Mouse (Mus musculus) intestine, embryonic 16.5 days (tissue): Measurements from ENCODE around the gene Tmco5. TPM values are rescaled to one million over a fixed set of nuclear protein-coding genes. Genes with fewer than 3 reads are reported as not detected.

Experiments used
- ATAC-seq: fragments of 200-750 bp; cut with Nextera tagmentation; 2 replicates; pipeline ENCODE4 v1.8.0; 2017; ENCODE audit warnings: moderate TSS enrichment, moderate library complexity
- H3K27ac ChIP-seq: fragments of 300-500 bp; sonication (generic); 2 replicates; pipeline ENCODE4 v1.5.1; 2014; ENCODE audit warnings: mild to moderate bottlenecking, low read length
- H3K27me3 ChIP-seq: fragments of 300-500 bp; sonication (generic); replicated peaks from 2 replicates; pipeline ENCODE4 v1.6.1; 2014; ENCODE audit warnings: low read length, control low read depth, mixed read lengths; ENCODE audit not compliant: control insufficient read depth, insufficient read depth
- H3K36me3 ChIP-seq: fragments of 300-500 bp; sonication (generic); 2 replicates; pipeline ENCODE4 v1.6.1; 2014; ENCODE audit warnings: low read length, control low read depth; ENCODE audit not compliant: control insufficient read depth, insufficient read depth
- H3K4me1 ChIP-seq: fragments of 300-500 bp; sonication (generic); 2 replicates; pipeline ENCODE4 v1.6.1; 2014; ENCODE audit warnings: low read length, control low read depth, mixed read lengths; ENCODE audit not compliant: control insufficient read depth, insufficient read depth
- H3K4me2 ChIP-seq: fragments of 300-500 bp; sonication (generic); 2 replicates; pipeline ENCODE4 v1.6.1; 2014; ENCODE audit warnings: low read depth, low read length, control low read depth
- H3K4me3 ChIP-seq: fragments of 300-500 bp; sonication (generic); 2 replicates; pipeline ENCODE4 v1.5.1; 2014; ENCODE audit warnings: mild to moderate bottlenecking, low read length
- H3K9ac ChIP-seq: fragments of 300-500 bp; sonication (generic); 2 replicates; pipeline ENCODE4 v1.6.1; 2014; ENCODE audit warnings: low read depth, low read length
- H3K9me3 ChIP-seq: fragments of 300-500 bp; sonication (generic); 2 replicates; pipeline ENCODE4 v1.6.1; 2016; ENCODE audit warnings: low read length, control low read depth; ENCODE audit not compliant: control insufficient read depth
- WGBS: fragments of 180-500 bp; shearing (Covaris S2); extraction: QIAGEN DNeasy Blood & Tissue Kit; methylation state at CpG from one replicate; pipeline ENCODE4 v1.1.7; 2014; 5-methylcytosine and 5-hydroxymethylcytosine counted together
- polyA plus RNA-seq: library from polyadenylated mRNA; unstranded; fragments of >200 nt; fragmentation: Nextera tagmentation; extraction: Ambion mirVana; gene quantifications from 2 replicates; pipeline ENCODE4 v1.2.1, GENCODE M21; 2015

Tmco5 gene
- polyA plus RNA-seq, 1 experiment from 2014 or later: not detected

- no peak overlapping the region for H3K27ac ChIP-seq
- H3K4me2 ChIP-seq: no peak overlapping the region
- H3K4me1 ChIP-seq: peaks cover 4% of the 10 kb centered on the region; the same call in 1 of the 2 replicates
- no peak for ATAC-seq
- H3K4me3 ChIP-seq: no peak overlapping the region
- H3K9me3 ChIP-seq: no peaks in the 10 kb centered on the region
- H3K27me3 ChIP-seq: no peaks in the 10 kb centered on the region
- no peak overlapping the region for H3K9ac ChIP-seq
- WGBS: 90% methylated on average over 1 of the region's 1 CpGs
- no peaks in the 10 kb centered on the region for H3K36me3 ChIP-seq
These were observed 58.7 kb downstream of the Tmco5 start for GRCm38 (mm10) chr2:116937166-116937565.

- WGBS: 58% methylated on average over 3 of the region's 3 CpGs
- Histone ChIP-seq H3K9ac (no peak overlapping the region), H3K4me3 (no peak overlapping the region), H3K4me2 (no peak overlapping the region), H3K9me3 (no peaks in the 10 kb centered on the region), H3K36me3 (no peaks in the 10 kb centered on the region), H3K27ac (peak overlapping the region; percentile 65; the same call in 1 of the 2 replicates), H3K4me1 (0 out of 2 replicates have a peak, but pooled peaks cover 3% of the 10 kb centered on the region), H3K27me3 (no peaks in the 10 kb centered on the region)
- no peak for ATAC-seq
These were observed 63.3 kb downstream of the Tmco5 start for GRCm38 (mm10) chr2:116941816-116942215.

Other genes with a start within 250 kb of the Tmco5 start
- gene Spred1, start 242.7 kb downstream of the Tmco5 start, polyA plus RNA-seq: 4.6 TPM in 2 replicates